8 mouse cellular contexts compared by ENCODE assay signal in genomic region chr3:145575340-145575739, GRCm38 (mm10). TPM values are rescaled to one million over a fixed set of nuclear protein-coding genes. Genes with fewer than 3 reads are reported as not detected.
A peak's percentile ranks its signal among the peaks of the same experiment; 100 is the strongest.
DNase-seq lines count a peak whose midpoint lies in the region; ATAC-seq and TF ChIP-seq lines count a peak whose summit lies in the region.

No protein-coding gene starts in this region.

- no peak overlapping the region; the same call in 1 of the 2 replicates for H3K4me2 ChIP-seq in heart, embryonic 11.5 days
- H3K4me2 ChIP-seq in hindbrain, embryonic 16.5 days (ENCODE audit: low read length): peak overlapping the region; percentile 76
- peak overlapping the region; percentile 90 for H3K4me2 ChIP-seq in midbrain, embryonic 13.5 days (replicated peaks)

- H3K27me3 ChIP-seq in heart, embryonic 11.5 days (ENCODE audit: control insufficient read depth, insufficient read depth, low read length): no peaks in the 10 kb centered on the region
- no peaks in the 10 kb centered on the region for H3K27me3 ChIP-seq in hindbrain, embryonic 16.5 days (replicated peaks; ENCODE audit: control insufficient read depth, insufficient read depth, low read length)
- H3K27me3 ChIP-seq in midbrain, embryonic 13.5 days: no peaks in the 10 kb centered on the region

- ATAC-seq in heart, embryonic 11.5 days (replicated peaks; ENCODE audit: insufficient number of reproducible peaks, low FRiP score, low TSS enrichment): no peak
- peak; percentile 7; the same call in 1 of the 2 replicates for ATAC-seq in hindbrain, embryonic 16.5 days
- peak; percentile 25 for ATAC-seq in midbrain, embryonic 13.5 days

- 77% methylated on average over 7 of the region's 7 CpGs for WGBS in heart, embryonic 11.5 days (ENCODE audit: insufficient replicate concordance)
- 88% methylated on average over 7 of the region's 7 CpGs for WGBS in hindbrain, embryonic 16.5 days
- 80% methylated on average over 7 of the region's 7 CpGs for WGBS in midbrain, embryonic 13.5 days

- no peaks in the 10 kb centered on the region for H3K9me3 ChIP-seq in heart, embryonic 11.5 days (replicated peaks; ENCODE audit: control insufficient read depth, low read length)
- no peaks in the 10 kb centered on the region for H3K9me3 ChIP-seq in hindbrain, embryonic 16.5 days (ENCODE audit: control insufficient read depth, low read length)
- H3K9me3 ChIP-seq in midbrain, embryonic 13.5 days: no peaks in the 10 kb centered on the region

- H3K4me3 ChIP-seq in heart, embryonic 11.5 days (ENCODE audit: low read depth, low read length): peak overlapping the region; percentile 79; the same call in 1 of the 2 replicates
- peak overlapping the region; percentile 85 for H3K4me3 ChIP-seq in bone marrow macrophage, adult 2 months (ENCODE audit: insufficient read depth, low read length)
- peak overlapping the region; percentile 67; the same call in 1 of the 2 replicates for H3K4me3 ChIP-seq in hindbrain, embryonic 16.5 days (ENCODE audit: low read length)
- H3K4me3 ChIP-seq in midbrain, embryonic 13.5 days (replicated peaks): no peak overlapping the region; the same call in 1 of the 2 replicates

- H3K36me3 ChIP-seq in heart, embryonic 11.5 days (ENCODE audit: control insufficient read depth, insufficient read depth, low read length): peaks cover 10% of the 10 kb centered on the region
- H3K36me3 ChIP-seq in hindbrain, embryonic 16.5 days (ENCODE audit: control insufficient read depth, insufficient read depth, low read length): peaks cover 11% of the 10 kb centered on the region
- peaks cover 20% of the 10 kb centered on the region for H3K36me3 ChIP-seq in midbrain, embryonic 13.5 days

- no peak overlapping the region for H3K9ac ChIP-seq in heart, embryonic 11.5 days (ENCODE audit: low read depth, low read length)
- no peak overlapping the region for H3K9ac ChIP-seq in hindbrain, embryonic 16.5 days (ENCODE audit: low read depth, low read length)
- H3K9ac ChIP-seq in midbrain, embryonic 13.5 days (replicated peaks): no peak overlapping the region

- no peak for DNase-seq in heart, adult 18-20 months
- no peak for DNase-seq in frontal cortex, postnatal 14 days (ENCODE audit: low spot score in 2 of 2)
- no peak for DNase-seq in adrenal gland, postnatal 36 days
- no peak for DNase-seq in retina, embryonic 14.5 days (ENCODE audit: low spot score)

- TF ChIP-seq CTCF in bone marrow macrophage, adult 2 months (IDR thresholded peaks at IDR 0.05; ENCODE audit: low read depth, low read length): no peak

- no peak for TF ChIP-seq POLR2A in bone marrow macrophage, adult 2 months (IDR thresholded peaks at IDR 0.05; ENCODE audit: borderline replicate concordance, low read depth, low read length)

- H3K4me1 ChIP-seq in heart, embryonic 11.5 days (ENCODE audit: control insufficient read depth, insufficient read depth, low read length): peaks cover 12% of the 10 kb centered on the region
- H3K4me1 ChIP-seq in bone marrow macrophage, adult 2 months (ENCODE audit: control insufficient read depth, insufficient read depth, low read length): peaks cover 9% of the 10 kb centered on the region
- peaks cover 11% of the 10 kb centered on the region for H3K4me1 ChIP-seq in hindbrain, embryonic 16.5 days (ENCODE audit: control insufficient read depth, insufficient read depth, low read depth, low read length)
- H3K4me1 ChIP-seq in midbrain, embryonic 13.5 days (replicated peaks): peaks cover 20% of the 10 kb centered on the region

- H3K27ac ChIP-seq in heart, embryonic 11.5 days (ENCODE audit: low read depth, low read length): no peak overlapping the region
- no peak overlapping the region; the same call in 1 of the 2 replicates for H3K27ac ChIP-seq in bone marrow macrophage, adult 2 months (ENCODE audit: insufficient read depth, low read depth, low read length)
- H3K27ac ChIP-seq in hindbrain, embryonic 16.5 days (ENCODE audit: low read depth, low read length): no peak overlapping the region
- no peak overlapping the region for H3K27ac ChIP-seq in midbrain, embryonic 13.5 days

RNA-seq across cellular contexts. Expression of gene Znhit6, which starts 0.7 kb away (rescaled TPM):
- 22.6 and 26.0 TPM in 2 replicates for polyA plus RNA-seq in heart, embryonic 11.5 days (2014; fragmentation: Nextera tagmentation; extraction: Ambion mirVana)
- 10 to 100 TPM; 12.8 to 16.0 TPM for total RNA-seq in heart, adult 18-20 months (2021)
- polyA plus RNA-seq in bone marrow macrophage, adult 2 months (2012; ENCODE audit: insufficient read depth, insufficient read length, missing spikeins): 11.6 and 11.8 TPM in 2 replicates
- 30.5 and 34.1 TPM in 2 replicates for polyA plus RNA-seq in hindbrain, embryonic 16.5 days (2015; fragmentation: Nextera tagmentation; extraction: Ambion mirVana)
- 38.2 TPM in 2 replicates for polyA plus RNA-seq in midbrain, embryonic 13.5 days (2015; fragmentation: Nextera tagmentation; extraction: Ambion mirVana)
- total RNA-seq in adrenal gland, postnatal 36 days (2021): 10 to 100 TPM; 17.4 to 17.7 TPM
